Mouse (Mus musculus): Measurements from ENCODE around the gene Nsd1. TPM values are rescaled to one million over a fixed set of nuclear protein-coding genes. Genes with fewer than 3 reads are reported as not detected.

Nsd1 gene
- total RNA-seq, 2 experiments from 2014 or later: 68.2 to 71.6 TPM

DNA sequence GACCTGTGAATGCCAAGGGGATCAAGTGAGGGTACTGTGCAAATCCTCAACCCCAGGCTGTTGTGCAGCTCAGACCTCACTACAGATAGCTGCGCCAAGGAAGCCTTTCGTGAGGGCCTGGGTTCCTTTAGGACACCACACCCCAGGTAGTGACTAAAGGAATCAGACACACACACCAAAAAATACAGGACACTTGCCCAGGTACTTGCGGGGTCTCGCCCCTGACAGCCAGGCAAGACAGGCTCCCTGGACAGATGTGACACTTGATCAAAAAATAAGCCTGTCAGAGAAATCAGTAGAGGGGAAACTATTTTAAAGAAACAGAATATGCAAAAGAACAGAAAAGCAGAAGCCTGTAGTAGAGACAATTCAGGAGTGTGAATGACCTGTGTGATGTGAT lies 119.1 kb downstream of the Nsd1 start:
- no peak for ATAC-seq (ENCODE audit: poor library complexity, severe bottlenecking)

- ATAC-seq (ENCODE audit: poor library complexity, severe bottlenecking): no peak
These were observed 119.6 kb downstream of the Nsd1 start for GRCm38 (mm10) chr13:55329109-55329682.

- peak; percentile 69 for ATAC-seq (ENCODE audit: poor library complexity, severe bottlenecking)
These were observed 120.3 kb downstream of the Nsd1 start, which contains the start of gene Mxd3 for GRCm38 (mm10) chr13:55329683-55330566. Gene Mxd3 (minus strand): TSS chr13:55329823.

DNA sequence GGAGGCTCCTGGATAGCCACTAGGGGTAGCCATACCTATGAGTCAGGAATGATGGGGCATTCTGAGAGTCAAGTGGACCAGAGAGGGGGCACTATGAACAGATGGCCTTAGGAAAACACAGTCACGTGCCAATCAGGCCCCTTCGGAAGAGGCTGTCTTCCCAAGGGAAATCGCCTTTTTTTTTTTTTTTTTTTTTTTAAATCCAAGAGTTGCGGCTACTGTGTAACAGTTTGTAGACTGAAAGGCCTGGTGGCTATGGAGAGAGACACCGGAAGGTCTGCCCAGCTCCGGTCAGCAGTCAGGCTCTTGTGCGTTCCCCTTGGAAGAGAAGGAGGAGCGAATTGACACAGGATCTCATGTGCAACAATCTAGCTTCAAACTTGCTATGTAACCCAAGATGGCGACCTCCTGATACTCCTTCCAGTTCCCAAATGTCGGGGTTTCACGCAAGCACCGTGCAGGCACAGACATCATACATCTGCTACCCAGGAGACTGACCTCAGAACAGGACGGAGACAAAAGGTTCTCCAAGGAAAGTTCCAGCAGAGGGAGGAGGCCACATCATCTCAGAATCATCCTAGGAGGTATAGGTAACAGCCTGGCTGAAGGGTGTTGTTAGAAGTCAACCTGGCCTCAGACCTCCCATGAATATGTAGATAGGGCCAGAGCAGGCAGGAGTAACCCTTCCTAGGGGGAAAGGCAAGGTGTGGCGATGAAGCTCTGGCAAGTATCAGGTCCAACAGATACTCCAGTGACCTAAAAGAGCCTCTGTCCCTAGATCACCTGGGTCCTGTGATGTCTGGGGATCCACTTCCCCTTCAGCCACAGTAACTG lies 121.2 kb downstream of the Nsd1 start:
- ATAC-seq (ENCODE audit: poor library complexity, severe bottlenecking): no peak

DNA sequence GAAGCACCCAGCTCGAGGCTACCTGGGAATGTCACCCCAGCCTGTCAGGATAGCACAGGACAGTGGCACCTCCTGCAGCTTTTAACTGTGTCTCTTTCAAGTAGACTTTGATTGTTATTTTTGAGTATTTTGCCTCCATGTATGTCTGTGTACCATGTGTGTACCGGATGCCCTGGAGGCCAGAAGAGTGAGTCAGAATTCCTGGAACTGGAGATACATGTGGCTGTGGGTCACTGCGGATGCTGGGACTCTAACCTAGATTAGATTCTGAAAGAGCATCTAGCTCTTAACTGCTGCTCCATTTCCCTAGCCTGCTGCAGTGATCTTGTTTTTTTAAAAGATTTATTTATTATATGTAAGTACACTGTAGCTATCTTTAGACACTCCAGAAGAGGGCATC lies 122.7 kb downstream of the Nsd1 start:
- ATAC-seq (ENCODE audit: poor library complexity, severe bottlenecking): no peak

GRCm38 (mm10) chr13:55335701-55336100 lies 126.1 kb downstream of the Nsd1 start:
- ATAC-seq (ENCODE audit: poor library complexity, severe bottlenecking): no peak

DNA sequence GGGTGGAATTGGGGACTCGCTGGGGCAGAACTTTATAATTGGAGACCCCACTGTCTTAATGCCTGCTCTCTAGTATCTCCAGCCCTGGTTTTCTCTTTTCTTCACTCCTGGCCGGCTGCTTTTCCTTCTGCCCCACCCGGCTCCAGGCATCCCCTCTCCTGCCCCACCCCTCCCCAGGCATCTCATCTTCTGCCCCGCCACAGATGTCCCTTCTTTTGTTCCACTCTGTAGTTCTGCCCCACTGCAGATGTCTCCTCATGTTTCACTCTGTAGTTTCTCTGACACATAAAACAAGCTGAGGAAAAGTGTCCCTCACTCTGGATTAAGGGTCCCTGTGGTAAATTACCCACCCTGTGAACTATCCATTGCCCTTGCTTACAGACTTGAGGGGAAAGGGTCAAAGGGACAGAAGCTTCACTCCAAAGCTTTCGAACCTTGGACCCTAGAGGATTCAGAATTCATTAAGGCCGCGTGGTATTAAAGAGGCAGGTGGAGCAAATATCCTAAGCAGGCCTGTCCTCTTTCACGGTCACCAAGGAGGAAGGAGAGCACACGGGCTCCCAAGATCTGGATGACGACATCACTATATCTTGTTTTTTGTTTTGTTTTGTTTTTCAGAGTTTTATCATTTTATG lies 127.9 kb downstream of the Nsd1 start:
- ATAC-seq (ENCODE audit: poor library complexity, severe bottlenecking): no peak

DNA sequence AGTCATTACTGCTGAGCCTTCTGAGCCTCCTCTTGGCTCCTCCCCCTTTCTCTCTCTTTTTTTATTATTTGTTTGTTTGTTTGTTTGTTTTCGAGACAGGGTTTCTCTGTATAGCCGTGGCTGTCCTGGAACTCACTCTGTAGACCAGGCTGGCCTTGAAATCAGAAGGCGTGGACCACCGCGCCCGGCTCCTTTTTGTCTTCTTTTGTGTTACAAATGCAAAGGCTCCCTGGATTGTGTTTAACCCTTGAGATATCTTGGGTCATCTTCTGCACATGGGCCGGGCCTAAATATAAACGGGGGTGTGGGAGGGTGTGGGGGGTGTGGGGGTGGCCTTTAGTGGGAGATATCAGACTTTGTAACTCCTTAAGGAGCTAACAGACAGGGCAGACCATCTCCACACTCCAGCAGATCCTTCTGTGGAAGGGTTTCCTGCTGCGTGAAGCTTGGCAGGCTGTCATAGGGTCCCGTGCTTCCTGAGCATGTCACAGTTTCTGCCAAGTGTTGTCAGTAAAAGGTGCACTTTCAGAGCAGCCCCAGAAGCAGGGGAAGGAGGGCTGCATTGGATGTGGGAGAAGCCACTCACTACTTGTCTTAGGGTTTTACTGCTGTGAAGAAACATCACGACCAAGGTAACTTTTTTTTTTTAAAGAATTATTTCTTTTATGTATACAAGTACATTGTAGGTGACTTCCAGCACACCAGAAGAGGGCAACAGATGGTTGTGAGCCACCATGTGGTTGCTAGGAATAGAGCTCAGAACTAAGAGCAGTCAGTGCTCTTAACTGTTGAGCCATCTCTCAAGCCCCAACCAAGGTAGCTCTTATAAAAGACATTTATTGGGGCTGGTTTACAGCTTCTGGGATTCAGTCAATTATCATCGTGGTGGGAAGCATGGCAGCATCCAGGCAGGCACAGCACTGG lies 128.8 kb downstream of the Nsd1 start:
- no peak for ATAC-seq (ENCODE audit: poor library complexity, severe bottlenecking)

DNA sequence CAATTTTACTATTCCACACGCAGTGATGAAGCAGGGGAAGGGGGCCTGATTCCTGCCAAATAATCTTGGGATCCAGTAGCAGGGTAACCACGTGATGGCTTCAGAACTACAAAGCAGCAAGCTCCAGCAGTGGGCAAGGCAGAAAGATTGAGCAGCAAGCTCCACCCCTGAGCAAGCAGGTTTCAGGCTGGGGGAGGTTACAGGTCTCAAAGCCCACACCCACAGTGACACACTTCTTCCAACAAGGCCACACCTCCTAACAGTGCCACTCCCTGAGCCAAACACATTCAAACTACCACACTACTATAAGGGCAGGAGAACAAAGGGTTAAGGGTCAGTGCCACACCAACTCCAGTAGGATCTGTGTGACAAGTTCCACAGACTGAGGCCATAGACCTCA lies 129.7 kb downstream of the Nsd1 start:
- no peak for ATAC-seq (ENCODE audit: poor library complexity, severe bottlenecking)

DNA sequence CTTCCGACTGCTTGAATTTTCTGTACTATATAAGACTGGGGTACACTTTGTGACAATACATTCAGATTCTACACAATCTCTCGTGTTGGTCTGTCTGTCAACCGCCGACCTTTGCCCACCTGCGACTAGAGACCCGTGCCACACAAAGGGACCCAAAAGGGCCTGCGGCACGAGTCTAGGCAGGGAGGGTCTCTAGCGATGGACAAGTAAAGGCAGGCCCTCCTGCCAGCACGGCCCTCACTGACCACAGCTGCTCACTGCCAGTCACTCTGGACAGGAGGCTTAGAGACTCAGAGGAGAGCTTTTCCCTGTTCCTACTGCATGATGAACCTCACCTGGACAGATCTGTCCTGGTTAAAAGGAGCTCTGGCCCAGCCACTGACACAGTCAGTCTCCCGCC lies 132.9 kb downstream of the Nsd1 start:
- ATAC-seq (ENCODE audit: poor library complexity, severe bottlenecking): no peak

DNA sequence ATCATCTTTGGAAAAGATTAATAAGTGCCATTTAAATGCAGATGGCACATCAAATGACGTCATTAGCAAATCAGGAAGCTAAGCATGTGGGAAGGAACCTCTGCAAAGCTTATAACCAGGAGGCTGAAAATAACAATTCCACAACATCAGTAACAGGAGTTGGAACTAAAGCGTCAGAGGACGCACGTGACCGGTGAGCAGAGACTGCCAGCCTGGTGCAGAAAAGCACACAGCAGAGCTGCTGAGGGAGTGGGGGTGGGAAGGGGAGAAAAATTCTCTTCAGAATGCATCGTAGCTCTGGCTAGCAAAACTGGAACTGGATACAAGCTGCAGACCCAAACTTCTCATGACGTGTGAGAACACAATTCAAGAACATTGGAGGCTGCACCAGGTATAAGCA lies 134.7 kb downstream of the Nsd1 start:
- no peak for ATAC-seq (ENCODE audit: poor library complexity, severe bottlenecking)

- no peak for ATAC-seq (ENCODE audit: poor library complexity, severe bottlenecking)
These were observed 137.2 kb downstream of the Nsd1 start for GRCm38 (mm10) chr13:55346745-55347144.

- ATAC-seq (ENCODE audit: poor library complexity, severe bottlenecking): no peak
These were observed 151.6 kb downstream of the Nsd1 start for GRCm38 (mm10) chr13:55361145-55361544.

DNA sequence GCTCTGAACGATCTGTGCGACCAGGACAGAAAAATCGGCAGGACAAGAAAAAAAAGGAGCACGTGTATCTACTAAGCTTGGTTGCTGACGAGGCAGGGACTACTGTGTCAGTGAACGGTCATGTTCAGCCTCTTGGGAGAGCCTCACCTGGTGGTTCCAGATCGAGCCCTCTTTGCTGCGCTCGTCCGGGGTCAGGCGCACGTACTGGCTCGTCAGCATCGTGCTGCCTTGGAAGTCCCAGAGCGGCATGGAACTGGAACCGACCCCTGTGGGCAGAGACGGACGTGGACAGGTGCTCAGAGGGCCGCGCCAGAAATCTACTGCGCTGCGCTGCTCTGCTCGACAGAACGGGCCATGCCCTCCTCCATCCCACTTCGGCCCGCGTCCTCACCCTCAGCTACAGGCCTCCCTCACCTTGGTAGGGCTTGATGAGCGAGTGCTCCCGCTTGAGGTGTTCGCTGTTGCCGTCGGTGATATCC lies 152.4 kb downstream of the Nsd1 start:
- ATAC-seq (ENCODE audit: poor library complexity, severe bottlenecking): peak; percentile 6

GRCm38 (mm10) chr13:55362453-55363060 lies 153.0 kb downstream of the Nsd1 start, which contains the start of gene Lman2:
Gene Lman2 (minus strand): TSS chr13:55362783.
- ATAC-seq (ENCODE audit: poor library complexity, severe bottlenecking): peak; percentile 99

All from megakaryocyte, adult 5-6 weeks (primary cell).